Mouse (Mus musculus) cerebellum, adult 11 months (tissue): ENCODE results near the gene Pirb.

ENCODE experiments used
- DNase-seq: peaks from one replicate; pipeline ENCODE4 v3.0.0; 2022

Gene Pirb

GRCm38 (mm10) chr7:3692382-3692986, 27.7 kb downstream of the Pirb start, which contains the start of gene Tsen34:
Gene Tsen34 (plus strand): TSS chr7:3692863.
- no peak for DNase-seq

- DNase-seq = no peak
Measured at GRCm38 (mm10) chr7:3691919-3692318, 28.3 kb downstream of the Pirb start.

GRCm38 (mm10) chr7:3685400-3686187, 34.6 kb downstream of the Pirb start:
- DNase-seq = peak; percentile 66

- DNase-seq = no peak
Measured at GRCm38 (mm10) chr7:3684698-3685097, 35.5 kb downstream of the Pirb start.

GRCm38 (mm10) chr7:3683908-3684550, 36.2 kb downstream of the Pirb start:
- DNase-seq = no peak

GRCm38 (mm10) chr7:3677342-3677741, 42.8 kb downstream of the Pirb start, which contains the start of gene Tmc4:
Gene Tmc4 (minus strand): TSS chr7:3677553.
- no peak for DNase-seq

GRCm38 (mm10) chr7:3676371-3676770, 43.8 kb downstream of the Pirb start:
- no peak for DNase-seq

GRCm38 (mm10) chr7:3675228-3675548, 45.0 kb downstream of the Pirb start:
- no peak for DNase-seq

- DNase-seq = peak; percentile 78
Measured at GRCm38 (mm10) chr7:3674507-3675227, 45.5 kb downstream of the Pirb start.

GRCm38 (mm10) chr7:3666921-3667391, 53.2 kb downstream of the Pirb start:
- no peak for DNase-seq

- DNase-seq = peak; percentile 95
Measured at GRCm38 (mm10) chr7:3665215-3666114, 54.7 kb downstream of the Pirb start, which contains the start of gene Leng1. Gene Leng1 (minus strand): TSS chr7:3665840.

- no peak for DNase-seq
Measured at GRCm38 (mm10) chr7:3664524-3665214, 55.5 kb downstream of the Pirb start.
